Comparison of ENCODE assay signal across 8 mouse cellular contexts in the genomic region with DNA sequence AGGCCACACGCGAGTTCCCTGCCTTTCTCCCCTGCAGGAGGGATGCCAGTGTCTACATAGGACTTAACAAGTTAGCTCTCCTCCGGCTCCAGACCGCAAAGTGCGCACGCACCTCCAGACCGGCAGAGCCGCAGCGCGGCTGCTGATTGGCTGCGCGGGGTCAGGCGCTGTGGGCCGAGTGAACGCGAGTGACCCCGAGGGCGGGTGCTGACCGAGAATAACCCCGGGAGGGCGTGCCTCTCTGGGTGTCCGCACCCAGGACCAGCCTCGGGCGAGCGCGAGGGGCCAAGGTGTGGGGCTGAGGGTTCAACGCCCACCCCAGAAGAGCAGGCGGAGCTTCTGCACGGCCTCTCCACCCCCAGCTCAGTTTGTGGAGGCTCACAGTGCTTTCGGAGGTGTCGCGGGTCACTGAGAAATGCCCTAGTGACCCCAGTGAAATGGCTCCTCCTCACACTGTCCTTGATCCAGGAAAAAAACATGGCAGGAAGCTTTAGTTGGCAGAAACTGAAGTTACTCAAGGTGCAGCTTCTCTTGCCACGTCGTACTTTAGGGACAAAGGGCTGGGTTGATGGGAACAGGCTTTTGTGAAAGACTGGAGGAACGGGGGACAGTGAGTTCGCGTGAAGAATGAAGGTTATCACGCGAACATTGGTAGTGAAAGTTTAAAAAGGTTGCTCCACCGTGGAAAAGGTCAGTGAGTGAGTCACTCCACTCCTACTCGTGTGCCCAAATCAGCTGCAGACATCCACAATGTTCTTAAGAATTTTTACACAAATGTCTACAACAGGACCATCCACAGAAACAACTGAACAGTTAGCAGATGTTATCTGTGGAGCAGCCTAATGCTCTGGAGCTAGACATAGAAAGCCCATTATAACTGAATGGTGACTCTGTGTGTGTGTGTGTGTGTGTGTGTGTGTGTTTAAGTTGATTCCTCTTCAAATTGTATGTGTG. TPM values are rescaled to one million over a fixed set of nuclear protein-coding genes. Genes with fewer than 3 reads are reported as not detected.
DNase-seq lines count a peak whose midpoint lies in the region; ATAC-seq lines count a peak whose summit lies in the region.

No protein-coding gene starts in this region.

- peak overlapping the region; percentile 94 for H3K4me3 ChIP-seq in megakaryocyte, embryonic 14.5 days (replicated peaks)

- peaks cover 4% of the 10 kb centered on the region; the same call in 1 of the 2 replicates for H3K9me3 ChIP-seq in megakaryocyte, embryonic 14.5 days

- intact Hi-C loops in gastrocnemius, postnatal 14 days (cut with DNase I; ENCODE audit: low total_unique reads): no loop called here

- H3K36me3 ChIP-seq in megakaryocyte, embryonic 14.5 days (replicated peaks; ENCODE audit: low read length): no peaks in the 10 kb centered on the region

- peak; percentile 96 to 98 for DNase-seq in adrenal gland, adult (ENCODE audit: inconsistent age in 2 of 2, low spot score in 1 of 2)
- DNase-seq in embryo, embryonic 10.5 days (ENCODE audit: low spot score): peak; percentile 96
- DNase-seq in gastrocnemius, postnatal 14 days: peak; percentile 97
- DNase-seq in left cerebral cortex, adult 9 months (ENCODE audit: low spot score in 2 of 2): peak; percentile 83 to 92
- DNase-seq in right cerebral cortex, adult 2 months (ENCODE audit: low spot score in 2 of 2): peak; percentile 82 to 88
- peak; percentile 96 for DNase-seq in urinary bladder, postnatal 14 days (ENCODE audit: low spot score)

- peaks cover 7% of the 10 kb centered on the region for H3K27me3 ChIP-seq in megakaryocyte, embryonic 14.5 days (replicated peaks)

- peak; percentile 98 for ATAC-seq in inflammation-experienced regulatory T-cells, adult 6 months

- H3K4me1 ChIP-seq in megakaryocyte, embryonic 14.5 days: peaks cover 49% of the 10 kb centered on the region

RNA-seq across cellular contexts. Expression of a gene that starts 18.9 kb away (rescaled TPM):
- 10 to 100 TPM; 12.8 to 37.3 TPM for total RNA-seq in gastrocnemius, postnatal 14 days (2021)
- polyA plus RNA-seq in inflammation-experienced regulatory T-cells, adult 6 months (2017; shearing (Covaris generic)): 1 to 10 TPM in 2 of 3 experiments, not detected in 1; 1.2 to 1.4 TPM
- polyA plus RNA-seq in megakaryocyte, embryonic 14.5 days (2012; ENCODE audit: insufficient read depth, low replicate concordance): 11.6 and 39.1 TPM in 2 replicates

RNA-seq across cellular contexts. Expression of a gene that starts 55.9 kb away (rescaled TPM):
- total RNA-seq in gastrocnemius, postnatal 14 days (2021): under 1 TPM; 0.24 to 0.29 TPM
- polyA plus RNA-seq in inflammation-experienced regulatory T-cells, adult 6 months (2017; shearing (Covaris generic)): under 1 TPM; 0.29 to 0.81 (median 0.55) TPM
- not detected in 2 replicates for polyA plus RNA-seq in megakaryocyte, embryonic 14.5 days (2012; ENCODE audit: insufficient read depth, low replicate concordance)

Comparison
In these comparisons a context has a peak if more than half of its experiments do, and no peak if none do; other contexts are left out.
1. Peak in every context shown above with its lines: DNase-seq, ATAC-seq and H3K4me3 ChIP-seq.